Mouse (Mus musculus): ENCODE measurements around the gene Cobll1. TPM values are rescaled to one million over a fixed set of nuclear protein-coding genes. Genes with fewer than 3 reads are reported as not detected.

Gene Cobll1
- total RNA-seq, 2 experiments from 2014 or later, result 2.2 to 3.9 TPM

DNA sequence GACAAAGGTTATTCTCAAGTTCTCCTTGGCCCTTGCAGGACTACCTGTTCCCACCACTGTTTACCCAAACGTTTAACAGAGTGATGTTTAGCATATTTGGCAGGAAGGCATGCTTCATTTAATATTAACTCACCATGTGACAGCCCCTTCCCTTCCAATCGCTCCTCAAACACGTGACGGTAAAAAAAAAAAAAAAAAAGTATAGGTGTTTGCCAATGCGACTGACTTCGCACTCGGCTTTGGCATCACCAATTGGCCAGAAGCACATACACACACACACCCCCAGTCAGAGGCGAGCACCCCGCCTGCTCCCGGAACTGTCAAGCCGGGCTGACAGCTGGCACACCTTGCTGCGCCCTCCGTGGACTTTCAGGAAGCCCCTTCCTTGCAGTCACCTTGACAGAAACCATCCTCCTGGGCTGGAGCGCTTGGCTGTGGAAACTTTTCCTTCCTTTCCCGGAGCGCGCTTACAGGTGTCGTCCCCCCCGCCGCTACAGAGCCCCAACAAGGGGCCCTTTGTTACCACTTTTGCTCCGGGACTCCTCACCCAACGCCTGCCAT, 1.5 kb downstream of the Cobll1 start:
- ATAC-seq (replicated peaks; ENCODE audit: poor library complexity), result peak; percentile 51

DNA sequence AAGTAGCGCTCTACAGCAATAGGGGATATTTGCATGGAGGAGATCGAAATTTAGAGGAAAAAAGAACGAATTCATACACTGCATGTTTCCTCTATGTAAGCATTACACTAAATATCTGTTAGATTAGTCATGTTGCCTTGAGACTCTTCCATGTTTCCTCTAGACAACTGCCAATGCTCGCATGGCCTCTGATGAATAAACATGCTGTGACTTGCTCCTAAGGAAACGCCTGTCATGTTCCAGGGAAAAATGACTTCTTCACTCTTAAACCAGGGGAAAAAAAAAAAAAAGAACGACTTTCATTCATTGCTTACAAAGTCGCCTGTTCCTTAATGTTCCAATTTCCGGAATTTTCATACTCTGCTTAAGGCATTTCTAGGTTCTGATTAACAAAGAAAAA, 2.1 kb downstream of the Cobll1 start:
- ATAC-seq (replicated peaks; ENCODE audit: poor library complexity), result no peak

DNA sequence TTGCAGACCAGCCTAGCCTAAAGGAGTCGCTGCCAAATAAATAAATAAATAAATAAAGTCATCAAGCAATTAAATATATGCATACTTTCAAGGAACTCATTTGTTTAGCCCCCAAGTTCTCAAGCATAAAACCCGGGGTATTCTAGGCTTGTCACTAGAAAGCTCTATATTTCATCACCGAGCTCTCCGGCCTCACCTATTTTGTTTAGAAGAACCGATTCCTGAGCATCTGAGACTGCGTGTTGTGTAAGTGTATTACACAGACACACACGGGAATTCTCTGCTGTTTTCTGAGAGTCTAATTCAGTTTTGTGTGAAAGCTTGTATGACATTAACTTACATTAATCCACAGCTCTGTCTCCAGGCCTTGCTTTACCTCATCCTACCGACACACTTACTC, 2.6 kb downstream of the Cobll1 start:
- ATAC-seq (replicated peaks; ENCODE audit: poor library complexity), result no peak

DNA sequence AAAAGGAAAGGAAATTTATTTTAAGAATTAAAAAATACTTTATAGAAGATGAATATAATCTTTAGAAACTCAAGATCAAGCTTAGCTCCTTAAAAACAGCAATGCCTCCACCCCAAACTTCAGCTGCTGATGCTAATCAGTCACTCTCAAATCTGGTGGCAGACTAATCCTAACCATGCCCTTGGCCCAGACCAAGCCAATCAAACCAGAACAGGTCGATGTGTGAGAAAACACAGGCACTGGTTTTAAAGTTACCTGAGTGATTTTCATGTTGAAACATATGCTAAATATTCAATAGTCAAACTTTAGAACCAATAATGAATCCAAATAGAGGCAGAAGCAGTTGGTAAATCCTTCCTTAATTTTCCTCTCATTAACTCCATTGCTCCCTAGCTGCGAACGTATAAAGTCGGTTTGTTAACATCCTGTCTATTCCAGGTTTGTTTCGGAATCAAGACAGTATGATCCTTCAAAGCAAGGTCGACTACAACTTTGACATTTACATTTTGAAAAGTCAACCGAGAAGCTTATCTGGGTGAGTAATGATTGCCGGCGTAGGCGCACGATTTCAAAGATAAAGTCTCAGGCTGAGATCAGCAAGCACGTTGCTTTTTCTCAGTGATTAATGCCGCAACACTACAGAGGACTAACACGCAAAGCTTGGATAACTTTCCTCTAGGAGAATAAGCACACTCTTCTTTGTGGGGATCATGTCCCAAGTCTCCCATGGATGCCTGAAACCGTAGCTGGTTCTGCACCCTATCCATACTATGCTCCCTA, 6.3 kb downstream of the Cobll1 start:
- no peak for ATAC-seq (replicated peaks; ENCODE audit: poor library complexity)

DNA sequence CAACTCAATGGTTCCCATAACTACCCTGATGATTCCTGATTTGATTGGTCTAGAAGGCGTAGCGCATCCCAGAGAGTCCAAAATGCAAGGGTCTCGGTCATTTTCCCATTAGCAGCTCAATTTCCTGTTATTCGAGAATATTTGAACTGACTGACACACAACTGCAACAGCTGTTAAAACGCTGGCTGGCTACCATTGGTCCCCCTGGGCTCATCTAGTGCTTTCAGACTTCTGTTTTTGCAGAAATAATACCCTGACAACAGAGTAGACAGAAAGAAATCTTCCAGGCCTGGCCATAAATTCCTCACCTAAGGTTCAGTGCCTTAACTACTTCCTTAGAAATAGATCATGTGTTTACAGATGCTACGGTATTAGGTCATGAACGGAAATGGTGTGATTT, 10.8 kb downstream of the Cobll1 start:
- no peak for ATAC-seq (replicated peaks; ENCODE audit: poor library complexity)

DNA sequence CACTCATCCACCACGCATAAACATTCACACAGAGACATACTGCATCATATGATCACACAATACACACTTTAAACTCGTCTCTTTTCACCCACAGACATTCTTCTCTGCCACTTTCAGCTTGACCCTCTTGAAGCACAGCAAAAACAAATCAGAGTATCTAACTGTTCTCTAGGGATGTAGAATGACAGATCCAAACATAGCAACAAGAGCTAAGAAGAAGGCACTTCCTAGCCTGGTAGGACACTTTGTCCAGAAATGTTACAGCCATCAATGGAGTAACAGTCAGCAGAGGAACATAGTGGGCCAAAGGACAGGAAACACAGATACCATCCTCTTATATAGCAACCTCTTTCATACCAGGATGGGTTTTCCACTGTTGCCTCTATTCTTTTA, 11.3 kb downstream of the Cobll1 start:
- ATAC-seq (replicated peaks; ENCODE audit: poor library complexity), result no peak

DNA sequence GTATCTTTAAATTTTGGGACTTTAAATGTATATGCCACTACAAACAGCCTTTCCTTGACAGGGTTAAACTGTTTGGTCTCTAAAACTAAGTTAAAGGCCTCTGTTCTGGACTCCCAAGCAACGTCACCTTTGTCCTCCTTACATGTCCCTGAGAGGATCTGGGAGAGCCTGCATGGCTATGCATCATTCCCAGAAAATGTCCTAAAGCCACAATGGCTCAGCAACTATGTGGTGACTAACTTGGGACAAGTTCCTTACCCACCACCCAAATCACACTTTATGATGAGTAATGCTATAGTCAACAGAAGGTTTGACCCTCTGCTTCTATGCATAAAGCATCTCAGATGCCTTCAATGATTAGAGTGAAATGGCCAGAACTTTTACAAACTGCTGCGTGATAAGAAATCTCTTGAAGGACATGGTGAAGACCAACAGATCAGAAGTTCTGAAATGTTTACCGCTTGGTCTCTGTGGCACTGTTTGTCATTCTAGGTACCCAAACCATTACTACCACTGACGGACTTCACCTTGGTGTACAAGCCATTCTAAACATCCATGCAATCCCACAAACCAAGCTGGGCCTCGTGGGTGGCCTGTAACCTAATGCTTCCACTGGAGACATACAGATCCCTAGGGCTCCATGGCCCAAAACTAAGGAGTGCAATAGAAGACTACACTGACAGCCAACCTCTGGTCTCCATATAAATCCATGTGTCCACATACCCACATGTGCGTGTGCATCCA, 11.9 kb downstream of the Cobll1 start:
- no peak for ATAC-seq (replicated peaks; ENCODE audit: poor library complexity)

DNA sequence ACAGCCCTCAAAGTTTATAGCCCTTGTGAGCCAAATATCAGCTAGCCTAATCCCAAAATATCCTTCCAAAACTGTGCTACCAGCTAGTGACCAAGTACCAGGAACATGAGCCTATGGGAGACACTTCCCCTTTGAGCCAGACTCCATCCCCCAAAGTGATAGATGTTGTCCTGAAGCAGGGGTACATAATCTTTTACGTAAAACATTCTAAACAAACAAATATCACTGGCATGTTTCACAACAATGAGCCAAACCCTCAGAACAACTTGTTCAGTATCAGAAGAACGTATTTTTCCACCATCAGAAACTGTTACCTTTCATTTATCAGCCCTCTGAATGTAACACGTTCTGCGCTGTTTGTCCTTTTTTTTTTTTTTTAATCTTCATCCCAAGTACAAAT, 12.7 kb downstream of the Cobll1 start:
- no peak for ATAC-seq (replicated peaks; ENCODE audit: poor library complexity)

DNA sequence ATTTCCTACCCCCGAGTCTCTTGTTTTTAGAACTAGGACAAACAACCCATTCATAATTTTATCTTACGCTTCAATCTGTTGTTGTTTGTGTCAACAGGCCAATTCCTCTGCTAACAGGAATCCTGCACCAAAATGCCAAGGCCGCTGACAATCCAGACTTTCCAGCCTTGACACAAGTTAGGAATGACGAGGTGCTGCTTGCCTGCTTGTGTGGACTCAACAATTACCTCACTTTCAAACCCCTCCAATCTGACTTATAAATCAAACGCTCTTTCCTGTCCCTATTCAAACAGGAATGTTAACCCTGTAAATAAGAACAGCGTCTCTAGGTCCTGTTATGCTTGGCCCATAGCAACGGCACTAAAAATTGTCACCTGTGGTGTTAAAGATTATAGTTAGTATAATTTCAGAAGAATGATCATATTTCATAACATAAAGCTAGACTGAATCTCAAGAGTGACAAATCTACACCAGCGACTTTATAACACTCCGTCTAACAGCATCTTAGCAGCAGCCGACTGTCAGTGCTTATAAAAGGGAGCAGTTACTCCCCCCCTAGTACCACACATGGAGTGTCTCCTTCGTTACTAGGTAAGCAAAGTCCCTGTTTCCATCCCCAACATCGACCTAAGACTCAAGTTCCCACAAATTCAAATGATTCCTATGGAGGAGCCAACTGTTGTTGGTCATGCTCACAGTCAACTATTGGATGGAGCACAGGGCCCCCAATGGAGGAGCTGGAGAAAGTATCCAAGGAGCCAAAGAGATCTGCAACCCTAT, 15.1 kb downstream of the Cobll1 start:
- no peak for ATAC-seq (replicated peaks; ENCODE audit: poor library complexity)

DNA sequence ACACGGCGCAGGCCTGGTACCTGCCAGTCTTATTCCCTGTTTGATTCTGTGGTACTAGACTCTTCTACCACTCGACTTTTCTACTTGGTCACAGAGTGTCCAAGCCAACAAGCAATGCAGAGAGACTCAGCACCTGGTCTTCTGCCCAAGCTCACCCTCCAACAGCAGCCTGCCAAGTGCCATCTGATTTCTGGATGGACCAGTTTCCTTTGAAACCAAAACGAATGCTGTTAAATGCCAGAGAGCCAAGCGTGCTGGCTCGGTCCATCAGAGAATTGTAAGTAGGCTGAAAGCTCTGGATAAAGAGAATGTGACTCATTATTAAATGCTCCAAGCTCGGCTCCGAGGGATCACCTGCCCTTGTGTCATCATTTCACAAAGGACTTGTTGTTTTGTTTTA, 16.2 kb downstream of the Cobll1 start:
- ATAC-seq (replicated peaks; ENCODE audit: poor library complexity), result no peak

DNA sequence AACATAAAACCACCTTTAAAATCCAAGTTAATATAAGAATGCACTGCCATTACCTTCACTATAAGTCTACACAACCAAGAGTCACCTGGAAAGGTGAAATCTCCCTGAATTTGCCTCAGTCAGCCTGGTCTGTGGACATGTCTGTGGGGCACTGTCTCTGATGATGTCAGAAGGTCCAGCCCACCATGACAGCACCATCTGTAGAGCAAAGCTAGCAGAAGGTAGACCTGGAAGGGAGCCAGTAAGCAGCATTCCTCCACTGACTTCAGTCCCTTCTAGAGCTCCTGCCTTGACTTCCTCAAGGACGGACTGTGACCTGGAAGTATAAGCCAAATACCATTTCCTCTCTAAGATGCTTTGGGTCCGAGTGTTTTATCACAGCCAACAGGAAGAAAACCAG, 17.6 kb downstream of the Cobll1 start:
- ATAC-seq (replicated peaks; ENCODE audit: poor library complexity), result no peak

DNA sequence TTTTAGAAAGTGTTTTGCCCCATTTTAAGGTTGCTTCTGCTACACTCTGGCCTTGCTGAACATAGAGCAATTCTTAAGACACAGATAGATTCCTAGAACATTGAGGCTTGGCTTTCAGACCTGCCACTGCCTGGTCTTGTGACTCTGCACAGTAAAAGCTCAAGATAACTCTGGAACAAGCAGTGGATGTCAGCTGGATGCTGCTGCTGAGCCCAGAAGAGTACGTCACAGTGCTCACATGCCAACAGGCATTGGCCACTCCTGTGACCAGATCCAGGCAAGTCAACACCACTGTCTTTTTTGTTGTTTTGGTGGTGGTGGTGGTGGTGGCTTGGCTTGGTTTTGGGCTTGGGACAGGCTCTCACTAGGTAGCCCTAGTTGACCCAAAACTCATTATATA, 18.6 kb downstream of the Cobll1 start:
- ATAC-seq (replicated peaks; ENCODE audit: poor library complexity), result no peak

DNA sequence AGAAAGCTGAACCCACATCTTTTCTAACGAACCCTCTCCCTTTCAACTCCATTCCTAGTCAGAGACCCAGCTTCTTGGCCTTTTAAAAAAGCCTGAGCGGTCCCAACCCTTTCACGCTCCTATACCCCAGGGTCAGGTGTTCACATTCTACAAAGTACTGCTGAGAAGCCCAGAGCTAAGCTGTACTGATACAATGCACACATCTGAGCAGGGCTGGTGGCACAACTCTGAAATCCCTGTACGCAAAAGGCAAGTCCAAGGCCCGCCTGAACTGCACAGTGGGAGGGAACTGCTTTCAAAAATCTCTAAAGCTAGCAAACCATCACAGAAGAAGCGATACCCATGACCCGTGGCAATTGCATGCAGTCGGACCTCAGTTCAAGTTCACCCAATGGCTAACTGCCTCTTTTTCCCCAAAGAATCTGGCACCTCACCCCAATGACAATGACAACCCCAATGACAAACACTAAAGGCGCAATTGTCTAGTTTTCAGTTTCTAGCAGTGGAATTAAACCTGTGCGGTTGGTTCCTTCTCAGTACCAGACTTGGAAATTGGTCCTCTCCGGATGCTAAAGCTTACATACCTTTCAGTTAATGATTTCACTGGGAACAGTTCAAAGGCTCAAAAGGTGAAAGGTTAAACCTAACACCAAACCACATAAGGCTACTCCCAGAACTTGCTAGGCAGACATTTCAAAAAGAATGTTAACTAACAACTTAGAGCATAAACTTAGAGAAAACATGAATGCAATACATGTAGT, 19.6 kb downstream of the Cobll1 start:
- ATAC-seq (replicated peaks; ENCODE audit: poor library complexity), result no peak

DNA sequence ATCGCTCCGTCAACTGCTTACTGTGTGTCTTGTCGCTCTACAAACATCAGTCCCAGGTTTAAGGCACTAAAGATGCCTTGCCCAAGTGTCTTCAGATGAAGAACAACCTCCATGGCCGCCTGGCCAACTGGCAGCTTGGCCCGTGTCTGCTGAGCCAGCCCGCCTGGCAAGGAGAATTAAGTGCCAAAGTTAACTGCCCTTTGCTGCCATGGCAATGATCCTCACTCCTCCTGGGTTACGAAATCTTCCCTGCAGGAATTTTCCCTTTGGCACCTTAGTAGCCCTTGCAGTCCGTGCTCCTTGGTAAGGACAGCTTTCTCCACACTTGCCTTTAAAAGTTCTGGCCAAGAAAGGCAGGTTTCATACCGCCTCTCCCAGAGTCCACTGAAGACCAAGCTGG, 20.9 kb downstream of the Cobll1 start:
- no peak for ATAC-seq (replicated peaks; ENCODE audit: poor library complexity)

DNA sequence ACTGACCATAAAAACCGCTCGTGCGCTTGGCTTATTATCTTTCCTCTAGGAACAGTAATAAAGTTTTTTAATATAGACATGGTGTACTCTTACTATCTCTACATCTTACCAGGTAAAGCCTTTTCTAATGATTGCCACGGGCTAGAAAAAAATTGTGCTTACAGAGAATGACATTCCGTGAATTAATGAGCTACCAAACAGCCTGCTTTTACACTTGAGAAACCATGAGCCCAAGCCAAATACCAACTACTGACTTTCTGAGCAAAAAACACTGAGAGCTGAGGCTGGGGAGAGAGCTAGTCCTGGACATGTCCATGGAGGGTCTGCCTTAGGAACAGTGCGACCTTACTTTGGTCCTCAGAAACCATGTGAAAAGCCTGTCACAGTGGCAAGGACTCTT, 21.5 kb downstream of the Cobll1 start:
- ATAC-seq (replicated peaks; ENCODE audit: poor library complexity), result no peak

DNA sequence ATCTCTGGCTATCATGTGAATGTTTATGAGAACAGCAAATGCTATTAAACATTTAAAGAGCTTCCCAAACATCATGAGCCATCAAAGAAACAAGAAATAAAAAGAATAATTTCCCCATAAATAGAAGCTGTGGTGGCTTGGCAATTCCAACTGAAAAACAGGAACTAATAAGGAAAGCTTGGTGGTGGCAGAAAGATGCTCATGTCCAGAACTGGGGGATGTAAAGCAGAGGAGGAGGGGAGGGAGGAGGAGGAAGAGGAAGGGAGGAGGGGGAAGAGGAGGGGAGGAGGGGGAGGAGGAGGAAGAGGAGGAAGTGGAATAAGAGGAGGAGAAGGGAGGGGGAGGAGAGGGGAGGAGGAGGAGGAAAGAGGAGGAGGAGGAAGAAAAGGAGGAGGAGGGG, 23.0 kb downstream of the Cobll1 start:
- 0 out of 2 replicates have a peak, but pooled peaks have one; percentile 48 for ATAC-seq (replicated peaks; ENCODE audit: poor library complexity)

DNA sequence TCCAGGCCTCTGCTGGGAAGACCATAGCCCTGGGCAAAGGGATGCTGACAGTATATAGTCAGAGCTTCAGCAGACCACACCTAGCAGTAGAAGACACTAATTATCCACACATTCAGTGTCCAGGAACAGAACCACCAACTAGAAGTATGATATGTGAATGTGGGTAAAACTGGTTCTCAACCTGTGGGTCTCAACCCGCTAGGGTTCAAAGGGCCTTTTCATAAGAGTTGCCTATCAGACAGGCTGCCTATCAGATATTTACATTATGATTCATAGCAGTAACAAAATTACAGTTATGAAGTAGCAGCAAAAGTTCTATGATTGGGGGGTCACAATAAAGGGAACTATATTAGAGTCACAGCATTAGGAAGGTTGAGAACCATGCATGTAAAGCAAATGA, 24.6 kb downstream of the Cobll1 start:
- ATAC-seq (replicated peaks; ENCODE audit: poor library complexity), result no peak

DNA sequence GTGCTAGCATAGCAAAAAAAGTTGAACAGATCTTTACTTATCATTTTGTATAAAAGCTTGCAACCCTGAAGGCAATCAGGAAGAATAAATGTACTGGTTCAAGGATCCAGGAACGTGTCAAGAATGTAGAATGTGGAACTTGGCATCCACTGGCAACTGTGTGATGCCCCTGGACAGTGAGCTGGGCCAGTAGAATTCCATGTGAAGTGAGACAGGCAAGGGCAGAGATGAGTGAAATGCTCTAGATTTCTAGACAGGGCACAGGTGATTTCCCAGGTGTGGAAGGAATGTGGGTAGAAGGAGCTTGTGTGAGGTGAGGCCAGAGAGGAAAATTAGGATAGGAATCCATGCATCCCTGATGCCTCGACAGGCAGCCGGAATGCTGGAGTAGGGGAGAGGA, 25.5 kb downstream of the Cobll1 start:
- no peak for ATAC-seq (replicated peaks; ENCODE audit: poor library complexity)

DNA sequence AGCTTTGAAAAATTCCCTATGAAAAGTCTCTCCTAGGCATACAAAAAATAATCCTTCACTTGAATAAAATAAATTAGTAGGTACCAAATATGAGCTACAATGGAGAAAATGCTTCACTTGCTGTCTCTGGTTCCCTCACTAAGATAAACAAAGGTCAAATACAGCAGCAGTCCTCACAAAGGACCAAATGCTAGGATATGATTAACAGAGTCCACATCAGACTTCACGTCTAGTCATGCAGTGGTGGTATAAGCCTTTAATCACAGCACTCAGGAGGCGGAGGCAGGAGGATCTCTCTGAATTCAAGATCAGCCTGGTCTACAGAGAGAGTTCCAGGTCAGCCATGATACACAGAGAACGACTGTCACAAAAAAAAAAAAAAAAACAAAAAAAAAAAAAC, 27.6 kb downstream of the Cobll1 start:
- ATAC-seq (replicated peaks; ENCODE audit: poor library complexity), result no peak

DNA sequence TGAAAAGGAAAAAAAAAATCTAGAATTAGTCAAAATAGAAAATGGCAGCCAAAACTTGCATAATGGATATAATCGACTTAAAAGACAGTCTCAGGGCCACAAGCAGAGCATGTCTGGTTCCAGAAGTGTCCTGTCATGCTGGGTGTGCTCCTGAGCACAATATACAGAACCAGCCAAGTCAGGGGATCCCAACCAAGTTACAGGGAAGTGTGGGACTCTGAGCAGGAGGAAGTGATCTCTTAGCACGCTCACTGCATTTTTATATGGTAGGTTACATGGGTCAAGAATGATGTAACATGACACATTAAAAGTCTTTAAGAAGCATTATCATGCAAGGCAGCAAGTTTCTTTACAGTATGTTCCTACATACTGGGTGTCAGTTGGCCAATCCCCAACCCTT, 31.5 kb downstream of the Cobll1 start:
- peak; percentile 79 for ATAC-seq (replicated peaks; ENCODE audit: poor library complexity)

DNA sequence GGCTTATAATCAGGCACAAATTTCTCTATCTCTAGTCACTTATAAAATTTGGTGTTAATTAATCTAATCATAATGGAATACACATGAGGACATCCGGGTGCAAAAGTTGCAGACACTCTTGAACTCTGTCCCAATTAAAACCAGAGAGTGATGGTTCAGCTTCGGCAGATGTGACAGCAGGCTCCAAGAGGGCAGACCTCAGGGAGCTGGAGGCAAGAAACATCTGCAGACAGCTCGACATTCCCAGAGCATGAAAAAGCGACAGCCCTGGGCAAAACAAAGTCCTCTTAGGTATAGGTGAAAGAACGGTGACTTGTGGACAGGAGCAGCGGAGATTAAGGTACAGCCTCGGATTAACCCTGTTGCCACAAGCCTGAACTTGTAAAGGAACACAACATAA, 35.5 kb downstream of the Cobll1 start:
- ATAC-seq (replicated peaks; ENCODE audit: poor library complexity), result no peak
